Mouse (Mus musculus) cerebellum, postnatal 14 days (tissue): ENCODE data around the gene H1f0.

Experiments used
- DNase-seq, 2 experiments: peaks; one replicate each; pipeline ENCODE4 v3.0.0; 2021; ENCODE audit warnings: mixed read lengths in 2 of 2

H1f0 gene

GRCm38 (mm10) chr15:79038853-79039252, 10.6 kb downstream of the H1f0 start:
- DNase-seq: peak; percentile 54 to 67

- no peak for DNase-seq
These were observed 12.5 kb downstream of the H1f0 start for GRCm38 (mm10) chr15:79040501-79041416.

GRCm38 (mm10) chr15:79041585-79041984, 13.3 kb downstream of the H1f0 start, which contains the start of gene Galr3:
TSS of gene Galr3 (plus strand) at chr15:79041885.
- no peak for DNase-seq

- peak; percentile 56 to 58 for DNase-seq
These were observed 14.7 kb downstream of the H1f0 start for GRCm38 (mm10) chr15:79042721-79043491.

- DNase-seq: no peak
These were observed 16.6 kb downstream of the H1f0 start for GRCm38 (mm10) chr15:79044837-79045236.

- peak in 1 of 2 experiments; percentile 49 for DNase-seq
These were observed 19.9 kb downstream of the H1f0 start for GRCm38 (mm10) chr15:79048186-79048585.

GRCm38 (mm10) chr15:79050160-79050845, 22.1 kb downstream of the H1f0 start:
- DNase-seq: no peak

GRCm38 (mm10) chr15:79050964-79051363, 22.7 kb downstream of the H1f0 start:
- DNase-seq: no peak

- DNase-seq: no peak
These were observed 23.5 kb downstream of the H1f0 start for GRCm38 (mm10) chr15:79051461-79052360.

- DNase-seq: no peak
These were observed 24.1 kb downstream of the H1f0 start for GRCm38 (mm10) chr15:79052366-79052765.

GRCm38 (mm10) chr15:79056601-79057000, 28.4 kb downstream of the H1f0 start:
- no peak for DNase-seq

- DNase-seq: no peak
These were observed 29.6 kb downstream of the H1f0 start for GRCm38 (mm10) chr15:79057850-79058249.

- no peak for DNase-seq
These were observed 32.8 kb downstream of the H1f0 start for GRCm38 (mm10) chr15:79060887-79061565.

GRCm38 (mm10) chr15:79062376-79063159, 34.3 kb downstream of the H1f0 start, which contains the start of gene Ankrd54:
TSS of gene Ankrd54 (minus strand) at chr15:79062893.
- DNase-seq: peak; percentile 97 to 98

- DNase-seq: no peak
These were observed 35.0 kb downstream of the H1f0 start for GRCm38 (mm10) chr15:79063160-79063740.

GRCm38 (mm10) chr15:79065086-79065770, 37.0 kb downstream of the H1f0 start:
- DNase-seq: no peak

- no peak for DNase-seq
These were observed 38.0 kb downstream of the H1f0 start for GRCm38 (mm10) chr15:79066276-79066675.

- DNase-seq: no peak
These were observed 39.4 kb downstream of the H1f0 start for GRCm38 (mm10) chr15:79067631-79068030.

GRCm38 (mm10) chr15:79068416-79068815, 40.2 kb downstream of the H1f0 start:
- DNase-seq: no peak
